Mouse (Mus musculus) CH12.LX (cell line): Measurements from ENCODE around the gene Agap1. TPM values are rescaled to one million over a fixed set of nuclear protein-coding genes. Genes with fewer than 3 reads are reported as not detected.

Experiments
- DNase-seq: peaks from one replicate; pipeline ENCODE4 v3.0.0-alpha.2; 2013; ENCODE audit errors: extremely low read depth
- H3K27ac ChIP-seq: 2 replicates; pipeline ENCODE4 v1.5.1; 2012; ENCODE audit warnings: low read depth, mild to moderate bottlenecking, control low read depth, moderate library complexity; ENCODE audit not compliant: insufficient read depth
- H3K27me3 ChIP-seq: replicated peaks from 2 replicates; pipeline ENCODE3; 2012; ENCODE audit warnings: inconsistent platforms
- H3K36me3 ChIP-seq, 2 experiments: replicated peaks in 1 of 2; 2 replicates each; pipeline versions ENCODE3 to v1.6.1; 2012; ENCODE audit warnings: inconsistent platforms in 1 of 2, low read length in 1 of 2, mild to moderate bottlenecking in 1 of 2, mixed read lengths in 1 of 2, moderate library complexity in 1 of 2; ENCODE audit not compliant: control insufficient read depth in 1 of 2, insufficient read depth in 1 of 2
- H3K4me1 ChIP-seq, 2 experiments: 2 replicates each; pipeline ENCODE4 v1.6.1; 2012; ENCODE audit warnings: inconsistent platforms in 1 of 2, moderate library complexity in 1 of 2; ENCODE audit not compliant: insufficient read depth in 2 of 2, control insufficient read depth in 1 of 2
- H3K4me2 ChIP-seq: 2 replicates; pipeline ENCODE4 v1.6.1; 2012; ENCODE audit warnings: low read depth, mild to moderate bottlenecking, control low read depth; ENCODE audit not compliant: poor library complexity, insufficient read depth, severe bottlenecking
- H3K4me3 ChIP-seq, 3 experiments: fragments of 150-350 bp in 1 of 3; sonication (generic) in 1 of 3; replicated peaks in 1 of 3; 2 replicates each; pipeline versions ENCODE3 to v1.5.1; 2011 to 2012; ENCODE audit warnings: low read depth in 2 of 3, low read length in 2 of 3, mild to moderate bottlenecking in 2 of 3, moderate library complexity in 2 of 3, control low read depth in 1 of 3, improper control_type of control experiment in 1 of 3, inconsistent platforms in 1 of 3, mixed read lengths in 1 of 3; ENCODE audit not compliant: poor library complexity in 1 of 3
- H3K79me2 ChIP-seq: replicated peaks from 2 replicates; pipeline ENCODE4 v1.6.1; 2012; ENCODE audit warnings: mild to moderate bottlenecking, moderate library complexity; ENCODE audit not compliant: control insufficient read depth, poor library complexity, insufficient read depth, severe bottlenecking; ENCODE audit errors: extremely low read depth
- H3K9ac ChIP-seq: 2 replicates; pipeline ENCODE4 v1.6.1; 2012; ENCODE audit warnings: low read depth, mild to moderate bottlenecking, control low read depth, moderate library complexity; ENCODE audit not compliant: insufficient read depth
- H3K9me3 ChIP-seq: replicated peaks from 2 replicates; pipeline ENCODE3; 2012; ENCODE audit warnings: low read length, inconsistent platforms, mixed read lengths
- BHLHE40 ChIP-seq: IDR thresholded peaks from 2 replicates; pipeline ENCODE4 v1.6.1; 2011; ENCODE audit warnings: mild to moderate bottlenecking, low read depth, low read length, improper control_type of control experiment
- CTCF ChIP-seq, 2 experiments: IDR thresholded peaks in 1 of 2; conservative IDR thresholded peaks in 1 of 2; 2 replicates each; pipeline ENCODE4 v1.5.1; 2011 to 2012; ENCODE audit warnings: low read depth in 2 of 2, low read length in 2 of 2, improper control_type of control experiment in 1 of 2, inconsistent platforms in 1 of 2, mild to moderate bottlenecking in 1 of 2, moderate library complexity in 1 of 2
- E2F4 ChIP-seq: IDR thresholded peaks from 2 replicates; pipeline ENCODE4 v1.6.1; 2011; ENCODE audit warnings: low read depth, low read length, improper control_type of control experiment; ENCODE audit not compliant: insufficient replicate concordance
- ELF1 ChIP-seq: IDR thresholded peaks from 2 replicates; pipeline ENCODE4 v1.6.1; 2014; ENCODE audit warnings: low read depth, mild to moderate bottlenecking, inconsistent platforms, low read length, improper control_type of control experiment
- ETS1 ChIP-seq: conservative IDR thresholded peaks from 2 replicates; pipeline ENCODE4 v1.6.1; 2012; ENCODE audit warnings: low read depth, mild to moderate bottlenecking, inconsistent platforms, low read length, improper control_type of control experiment, moderate library complexity
- GABPA ChIP-seq: IDR thresholded peaks from 2 replicates; pipeline ENCODE4 v1.6.1; 2012; ENCODE audit warnings: low read depth, low read length, improper control_type of control experiment, inconsistent platforms; ENCODE audit not compliant: insufficient replicate concordance
- IRF4 ChIP-seq: IDR thresholded peaks from 2 replicates; pipeline ENCODE4 v1.6.1; 2014; ENCODE audit warnings: low read depth, mild to moderate bottlenecking, inconsistent platforms, low read length, improper control_type of control experiment
- KAT2A ChIP-seq: IDR thresholded peaks from 2 replicates; pipeline ENCODE4 v1.6.1; 2012; ENCODE audit warnings: low read length, improper control_type of control experiment, inconsistent platforms; ENCODE audit not compliant: insufficient replicate concordance
- MAZ ChIP-seq: IDR thresholded peaks from 2 replicates; pipeline ENCODE4 v1.6.1; 2012; ENCODE audit warnings: low read depth, mild to moderate bottlenecking, inconsistent platforms, low read length, improper control_type of control experiment, moderate library complexity
- NELFE ChIP-seq: IDR thresholded peaks from 2 replicates; pipeline ENCODE4 v1.6.1; 2011; ENCODE audit warnings: low read depth, low read length, improper control_type of control experiment
- POLR2A ChIP-seq: IDR thresholded peaks from 2 replicates; pipeline ENCODE4 v1.6.1; 2011; ENCODE audit warnings: low read depth, mild to moderate bottlenecking, improper control_type of control experiment, low read length
- POLR2AphosphoS2 ChIP-seq: IDR thresholded peaks from 2 replicates; pipeline ENCODE4 v1.6.1; 2011; ENCODE audit warnings: low read depth, low read length, improper control_type of control experiment
- RAD21 ChIP-seq: IDR thresholded peaks from 2 replicates; pipeline ENCODE4 v1.6.1; 2011; ENCODE audit warnings: low read depth, mild to moderate bottlenecking, low read length, improper control_type of control experiment, moderate library complexity
- RCOR1 ChIP-seq: conservative IDR thresholded peaks from 2 replicates; pipeline ENCODE4 v1.6.1; 2012; ENCODE audit warnings: low read depth, mild to moderate bottlenecking, inconsistent platforms, low read length, improper control_type of control experiment
- TBP ChIP-seq: conservative IDR thresholded peaks from 2 replicates; pipeline ENCODE4 v1.6.1; 2011; ENCODE audit warnings: low read depth, low read length, improper control_type of control experiment
- USF1 ChIP-seq: IDR thresholded peaks from 2 replicates; pipeline ENCODE4 v1.6.1; 2014; ENCODE audit warnings: low read depth, mild to moderate bottlenecking, inconsistent platforms, low read length, improper control_type of control experiment
- USF2 ChIP-seq: conservative IDR thresholded peaks from 2 replicates; pipeline ENCODE4 v1.6.1; 2011; ENCODE audit warnings: low read depth, low read length, improper control_type of control experiment
- ZC3H11A ChIP-seq: IDR thresholded peaks from 2 replicates; pipeline ENCODE4 v1.6.1; 2012; ENCODE audit warnings: low read depth, mild to moderate bottlenecking, inconsistent platforms, low read length, improper control_type of control experiment
- ZKSCAN1 ChIP-seq: IDR thresholded peaks from 2 replicates; pipeline ENCODE4 v1.6.1; 2012; ENCODE audit warnings: low read depth, inconsistent platforms, low read length, improper control_type of control experiment, borderline replicate concordance
- dilution Hi-C: fragments of 300-500 bp; cut with MboI; formaldehyde crosslinking; loops from 2 replicates; pipeline ENCODE4 v1.14.3; 2020; ENCODE audit warnings: low sequenced_read_pairs; ENCODE audit not compliant: extremely low pct_unique_long_range_greater_than_20kb, extremely low pct_ligation_motif_present
- in situ Hi-C: fragments of 300-500 bp; cut with MboI; formaldehyde crosslinking; loops from 3 replicates; pipeline ENCODE4 v1.14.3; 2019; ENCODE audit warnings: low sequenced_read_pairs, low pct_ligation_motif_present, low pct_unique_long_range_greater_than_20kb, mixed read lengths
- polyA plus RNA-seq: library from polyadenylated mRNA; unstranded; fragments of >175 nt; gene quantifications from 2 replicates; pipeline ENCODE4 v1.2.1, GENCODE M21; 2012; ENCODE audit warnings: low read depth; ENCODE audit not compliant: insufficient read length
- total RNA-seq, 2 experiments: library from RNA; depleted of rRNA; stranded (reverse); fragments of 300-350 nt in 1 of 2; fragments of >200 nt in 1 of 2; gene quantifications; 2 replicates each; pipeline ENCODE4 v1.2.3; 2012 to 2014

Agap1 gene
- total and polyA plus RNA-seq, 3 experiments: not detected

GRCm38 (mm10) chr1:89848356-89849039 lies 393.9 kb downstream of the Agap1 start:
- in situ Hi-C loops: no loop called here
- TF ChIP-seq RCOR1: no peak
- TF ChIP-seq MAZ: no peak
- TF ChIP-seq ETS1: no peak
- TF ChIP-seq BHLHE40: no peak
- TF ChIP-seq ZC3H11A: no peak
- no peak for TF ChIP-seq NELFE
- no peak for TF ChIP-seq KAT2A
- no peak for TF ChIP-seq GABPA
- no peak for TF ChIP-seq POLR2AphosphoS2
- TF ChIP-seq CTCF (conservative IDR thresholded peaks at IDR 0.05 in 1 of 2, IDR thresholded peaks at IDR 0.05 in 1 of 2; ENCODE audit: low read depth in 2 of 2, low read length in 2 of 2): no peak
- TF ChIP-seq E2F4: no peak
- no peak for TF ChIP-seq TBP
- no peak for TF ChIP-seq ZKSCAN1
- no peak for TF ChIP-seq ELF1
- TF ChIP-seq USF2: no peak
- no peak for TF ChIP-seq RAD21
- TF ChIP-seq USF1: no peak
- H3K9me3 ChIP-seq: peaks cover 89% of the 10 kb centered on the region

GRCm38 (mm10) chr1:89849151-89849860 lies 394.7 kb downstream of the Agap1 start:
- dilution Hi-C loops (no loop called here), in situ Hi-C loops (no loop called here)
- DNase-seq: no peak
- no peak for TF ChIP-seq KAT2A
- TF ChIP-seq POLR2A: no peak
- TF ChIP-seq IRF4: no peak
- TF ChIP-seq POLR2AphosphoS2: no peak
- no peaks in the 10 kb centered on the region for H3K79me2 ChIP-seq
- no peak overlapping the region for H3K4me2 ChIP-seq
- no peaks in the 10 kb centered on the region for H3K27me3 ChIP-seq
- no peak overlapping the region for H3K4me3 ChIP-seq
- peaks cover 88% of the 10 kb centered on the region for H3K9me3 ChIP-seq
- no peak overlapping the region for H3K9ac ChIP-seq
- no peak overlapping the region for H3K27ac ChIP-seq
- H3K36me3 ChIP-seq: no peaks in the 10 kb centered on the region
- H3K4me1 ChIP-seq: no peaks in the 10 kb centered on the region

More at GRCm38 (mm10) chr1:89848356-89849039, 393.9 kb downstream of the Agap1 start:
- Histone ChIP-seq H3K27ac (no peak overlapping the region), H3K4me2 (no peak overlapping the region), H3K9ac (no peak overlapping the region), H3K4me1 (no peaks in the 10 kb centered on the region), H3K79me2 (no peaks in the 10 kb centered on the region), H3K27me3 (no peaks in the 10 kb centered on the region), H3K36me3 (no peaks in the 10 kb centered on the region), H3K4me3 (no peak overlapping the region)
- DNase-seq: no peak
- dilution Hi-C loops: no loop called here
